Mouse (Mus musculus): ENCODE data around the gene Usp12.

- TF ChIP-seq CTCF (IDR thresholded peaks at IDR 0.05; ENCODE audit: extremely low read depth, insufficient read length, insufficient replicate concordance, low read depth, low read length), result no peak
- no peak for TF ChIP-seq POLR2A (IDR thresholded peaks at IDR 0.05; ENCODE audit: low read depth, low read length)
These were observed 43.3 kb upstream of the Usp12 start for GRCm38 (mm10) chr5:146837967-146838720.
